Mouse (Mus musculus): ENCODE data around the gene Tpcn2. TPM values are rescaled to one million over a fixed set of nuclear protein-coding genes. Genes with fewer than 3 reads are reported as not detected.

Tpcn2 gene
- polyA plus RNA-seq, 1 experiment = 22.1 TPM

DNA sequence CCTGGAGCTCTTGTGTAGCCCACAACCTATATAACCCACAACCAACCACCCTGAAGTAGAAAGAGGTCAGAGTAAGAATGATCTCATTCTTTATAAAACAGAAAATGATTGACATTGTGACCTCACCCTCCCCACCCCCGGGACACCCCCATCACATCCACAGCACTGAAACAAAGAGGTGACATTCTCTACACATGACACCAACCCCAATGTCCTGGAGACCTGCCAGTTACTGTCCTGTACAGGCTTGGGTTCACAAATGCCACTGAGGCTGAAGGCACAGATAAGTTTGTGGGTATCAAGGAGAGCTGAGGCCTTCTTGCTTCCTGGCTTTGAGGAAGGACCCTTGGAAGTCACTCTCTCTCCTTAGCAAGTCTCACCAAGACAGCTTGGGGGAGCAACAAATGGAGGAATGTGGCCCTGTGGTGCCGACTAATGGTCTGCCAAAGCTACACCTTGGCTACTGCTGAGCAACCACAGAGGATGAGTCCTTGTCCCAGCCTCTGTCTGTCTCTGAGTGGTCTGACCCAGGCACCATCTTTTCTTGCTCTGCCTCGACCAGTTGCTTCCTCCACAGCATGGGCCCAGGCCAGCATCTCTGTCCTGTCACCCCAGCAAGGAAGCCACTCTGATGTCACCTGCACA, 29.7 kb downstream of the Tpcn2 start:
- no peak overlapping the region for H3K4me3 ChIP-seq (ENCODE audit: insufficient read depth, low read length)
- H3K27ac ChIP-seq (ENCODE audit: insufficient read depth, low read length) = no peak overlapping the region
- TF ChIP-seq CTCF (IDR thresholded peaks at IDR 0.05; ENCODE audit: borderline replicate concordance, insufficient read depth, low read length) (no peak), POLR2A (IDR thresholded peaks at IDR 0.05; ENCODE audit: low read depth, low read length) (no peak)
- H3K4me1 ChIP-seq (ENCODE audit: control insufficient read depth, insufficient read depth, low read length) = no peaks in the 10 kb centered on the region

- TF ChIP-seq CTCF (IDR thresholded peaks at IDR 0.05; ENCODE audit: borderline replicate concordance, insufficient read depth, low read length) (peak; percentile 86), POLR2A (IDR thresholded peaks at IDR 0.05; ENCODE audit: low read depth, low read length) (no peak)
- no peaks in the 10 kb centered on the region for H3K4me1 ChIP-seq (ENCODE audit: control insufficient read depth, insufficient read depth, low read length)
- no peak overlapping the region for H3K4me3 ChIP-seq (ENCODE audit: insufficient read depth, low read length)
- no peak overlapping the region for H3K27ac ChIP-seq (ENCODE audit: insufficient read depth, low read length)
Observed at GRCm38 (mm10) chr7:145252715-145253476, 30.9 kb downstream of the Tpcn2 start.

- TF ChIP-seq CTCF (IDR thresholded peaks at IDR 0.05; ENCODE audit: borderline replicate concordance, insufficient read depth, low read length) (no peak), POLR2A (IDR thresholded peaks at IDR 0.05; ENCODE audit: low read depth, low read length) (no peak)
- Histone ChIP-seq H3K4me3 (ENCODE audit: insufficient read depth, low read length) (no peak overlapping the region), H3K27ac (ENCODE audit: insufficient read depth, low read length) (no peak overlapping the region), H3K4me1 (ENCODE audit: control insufficient read depth, insufficient read depth, low read length) (no peaks in the 10 kb centered on the region)
Observed at GRCm38 (mm10) chr7:145250225-145250624, 33.6 kb downstream of the Tpcn2 start.

GRCm38 (mm10) chr7:145248911-145249310, 34.9 kb downstream of the Tpcn2 start:
- Histone ChIP-seq H3K4me3 (ENCODE audit: insufficient read depth, low read length) (no peak overlapping the region), H3K27ac (ENCODE audit: insufficient read depth, low read length) (no peak overlapping the region), H3K4me1 (ENCODE audit: control insufficient read depth, insufficient read depth, low read length) (no peaks in the 10 kb centered on the region)
- TF ChIP-seq CTCF (IDR thresholded peaks at IDR 0.05; ENCODE audit: borderline replicate concordance, insufficient read depth, low read length) (no peak), POLR2A (IDR thresholded peaks at IDR 0.05; ENCODE audit: low read depth, low read length) (no peak)

- no peak for TF ChIP-seq POLR2A (IDR thresholded peaks at IDR 0.05; ENCODE audit: low read depth, low read length)
- peak; percentile 96 for TF ChIP-seq CTCF (IDR thresholded peaks at IDR 0.05; ENCODE audit: borderline replicate concordance, insufficient read depth, low read length)
- Histone ChIP-seq H3K4me3 (ENCODE audit: insufficient read depth, low read length) (no peak overlapping the region), H3K27ac (ENCODE audit: insufficient read depth, low read length) (no peak overlapping the region), H3K4me1 (ENCODE audit: control insufficient read depth, insufficient read depth, low read length) (peaks cover 3% of the 10 kb centered on the region; the same call in 1 of the 2 replicates)
Observed at GRCm38 (mm10) chr7:145242851-145243712, 40.7 kb downstream of the Tpcn2 start.

- H3K27ac ChIP-seq (ENCODE audit: insufficient read depth, low read length) = no peak overlapping the region
- H3K4me1 ChIP-seq (ENCODE audit: control insufficient read depth, insufficient read depth, low read length) = peaks cover 3% of the 10 kb centered on the region; the same call in 1 of the 2 replicates
- no peak for TF ChIP-seq POLR2A (IDR thresholded peaks at IDR 0.05; ENCODE audit: low read depth, low read length)
- H3K4me3 ChIP-seq (ENCODE audit: insufficient read depth, low read length) = no peak overlapping the region
Observed at GRCm38 (mm10) chr7:145242028-145242427, 41.8 kb downstream of the Tpcn2 start.

GRCm38 (mm10) chr7:145240929-145241328, 42.9 kb downstream of the Tpcn2 start:
- H3K27ac ChIP-seq (ENCODE audit: insufficient read depth, low read length) = no peak overlapping the region
- TF ChIP-seq POLR2A (IDR thresholded peaks at IDR 0.05; ENCODE audit: low read depth, low read length) = no peak
- TF ChIP-seq CTCF (IDR thresholded peaks at IDR 0.05; ENCODE audit: borderline replicate concordance, insufficient read depth, low read length) = no peak
- H3K4me1 ChIP-seq (ENCODE audit: control insufficient read depth, insufficient read depth, low read length) = peaks cover 3% of the 10 kb centered on the region; the same call in 1 of the 2 replicates
- H3K4me3 ChIP-seq (ENCODE audit: insufficient read depth, low read length) = no peak overlapping the region

DNA sequence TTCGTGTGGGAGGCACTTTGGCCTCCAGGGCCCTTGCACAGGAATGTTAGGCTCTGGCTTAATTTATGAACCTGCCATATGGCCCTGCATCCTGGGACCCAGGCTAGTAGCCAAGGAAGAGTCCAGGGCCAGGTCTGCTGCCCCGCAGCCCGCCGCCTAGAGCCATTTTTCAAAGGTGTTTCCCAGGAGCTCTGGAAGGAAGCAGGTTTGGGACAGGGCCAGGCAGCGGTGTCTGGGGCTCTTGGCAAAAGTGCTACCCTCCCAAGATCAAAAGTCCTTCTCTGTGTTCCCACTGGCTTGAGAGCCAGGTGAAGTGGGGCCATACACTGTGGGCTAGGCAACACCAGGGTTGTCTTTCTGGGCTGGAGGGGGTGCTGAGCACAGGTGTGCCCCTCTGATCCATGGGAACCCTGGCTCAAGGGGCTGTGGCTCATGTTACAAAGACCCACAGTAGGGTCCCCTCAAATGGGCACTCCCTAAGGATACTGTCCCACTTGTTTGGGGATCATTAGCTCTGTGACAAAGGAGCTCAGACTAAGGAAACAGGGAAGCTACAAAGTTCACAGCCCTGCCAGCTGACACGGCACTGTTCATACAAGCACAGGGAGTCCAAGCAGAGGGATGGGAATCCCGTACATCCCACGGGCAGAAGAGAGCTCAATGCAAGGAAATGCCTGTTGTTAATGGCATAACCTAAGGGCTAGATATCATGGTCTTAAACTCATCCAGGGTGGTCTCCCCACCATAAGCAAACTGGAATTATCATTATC, 43.9 kb downstream of the Tpcn2 start:
- H3K4me1 ChIP-seq (ENCODE audit: control insufficient read depth, insufficient read depth, low read length) = peaks cover 3% of the 10 kb centered on the region; the same call in 1 of the 2 replicates
- TF ChIP-seq POLR2A (IDR thresholded peaks at IDR 0.05; ENCODE audit: low read depth, low read length) (no peak), CTCF (IDR thresholded peaks at IDR 0.05; ENCODE audit: borderline replicate concordance, insufficient read depth, low read length) (no peak)
- H3K27ac ChIP-seq (ENCODE audit: insufficient read depth, low read length) = no peak overlapping the region
- H3K4me3 ChIP-seq (ENCODE audit: insufficient read depth, low read length) = no peak overlapping the region

DNA sequence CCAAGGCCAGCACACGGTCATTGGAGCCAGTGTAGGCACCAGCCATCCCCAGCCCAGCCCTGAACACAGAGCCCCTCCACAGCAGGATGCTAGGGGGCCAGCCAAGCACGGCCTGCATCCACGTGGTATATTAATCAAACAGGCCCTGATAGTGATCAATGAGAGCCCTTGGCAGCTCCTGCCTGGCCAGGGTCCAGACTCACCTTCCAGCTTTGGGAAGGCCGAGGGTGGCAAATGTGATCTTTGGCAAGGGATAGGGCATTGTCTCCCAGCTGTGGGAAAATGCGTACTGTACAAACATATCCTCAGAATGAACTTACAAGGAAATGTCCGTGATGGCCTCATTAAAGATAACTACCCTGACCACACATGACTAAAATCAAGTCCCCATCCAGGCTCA, 44.7 kb downstream of the Tpcn2 start:
- Histone ChIP-seq H3K27ac (ENCODE audit: insufficient read depth, low read length) (no peak overlapping the region), H3K4me3 (ENCODE audit: insufficient read depth, low read length) (no peak overlapping the region)

More for the DNA sequence above, 44.7 kb downstream of the Tpcn2 start:
- TF ChIP-seq POLR2A (IDR thresholded peaks at IDR 0.05; ENCODE audit: low read depth, low read length) = no peak
- no peak for TF ChIP-seq CTCF (IDR thresholded peaks at IDR 0.05; ENCODE audit: borderline replicate concordance, insufficient read depth, low read length)
- H3K4me1 ChIP-seq (ENCODE audit: control insufficient read depth, insufficient read depth, low read length) = peaks cover 3% of the 10 kb centered on the region; the same call in 1 of the 2 replicates

All from embryonic fibroblast, embryonic 13.5 days (primary cell).